Mouse (Mus musculus) central nervous system, embryonic 14 days (tissue): ENCODE data around the gene Gm17571. TPM values are rescaled to one million over a fixed set of nuclear protein-coding genes. Genes with fewer than 3 reads are reported as not detected.

ENCODE experiments used
- polyA plus RNA-seq: library from polyadenylated mRNA; depleted of rRNA; stranded (reverse); fragments of >200 nt; gene quantifications from 2 replicates; pipeline ENCODE4 v1.2.3, GENCODE M21; 2012; rRNA removed

Gm17571 gene
- polyA plus RNA-seq = not detected in 2 replicates

GRCm38 (mm10) chr9:13446703-13447285, at the start of gene Gm17571:
Gene Gm17571, minus strand, starts transcription at chr9:13446753.

Other genes starting within 250 kb of the Gm17571 start
- 6.8 and 7.0 TPM in 2 replicates for gene Jrkl, start 200.9 kb downstream of the Gm17571 start, polyA plus RNA-seq
- gene Ccdc82, start 199.8 kb downstream of the Gm17571 start, polyA plus RNA-seq = 22.2 and 23.3 TPM in 2 replicates
- 7.0 and 8.7 TPM in 2 replicates for gene Maml2, start 148.8 kb downstream of the Gm17571 start, polyA plus RNA-seq